Mouse (Mus musculus): ENCODE results near the gene Fignl1. TPM values are rescaled to one million over a fixed set of nuclear protein-coding genes. Genes with fewer than 3 reads are reported as not detected.
A peak's percentile ranks its signal among the peaks of the same experiment; 100 is the strongest.

The Fignl1 gene
- polyA plus RNA-seq, 1 experiment, result 0.58 TPM

DNA sequence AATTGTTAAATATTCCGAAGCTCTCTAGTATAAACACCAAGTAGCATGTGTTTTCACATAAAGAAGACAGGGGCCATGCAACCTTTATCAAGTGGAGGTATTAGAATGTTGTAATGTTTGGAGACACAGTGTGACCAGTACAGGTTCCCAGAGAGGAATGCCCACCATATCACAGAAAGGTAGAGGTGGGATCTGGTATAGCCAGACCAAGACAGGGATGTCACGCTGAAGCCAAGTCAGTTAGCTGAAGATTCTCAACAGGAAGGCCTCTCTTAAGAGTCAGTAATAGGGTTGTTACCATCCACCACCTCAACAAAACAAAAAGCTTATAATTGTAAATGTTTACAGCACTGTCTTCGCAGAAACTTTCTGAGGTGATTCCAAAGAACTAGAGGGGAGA, 38.1 kb downstream of the Fignl1 start:
- DNase-seq (ENCODE audit: extremely low spot score in 1 of 2, low spot score in 1 of 2), result no peak

DNA sequence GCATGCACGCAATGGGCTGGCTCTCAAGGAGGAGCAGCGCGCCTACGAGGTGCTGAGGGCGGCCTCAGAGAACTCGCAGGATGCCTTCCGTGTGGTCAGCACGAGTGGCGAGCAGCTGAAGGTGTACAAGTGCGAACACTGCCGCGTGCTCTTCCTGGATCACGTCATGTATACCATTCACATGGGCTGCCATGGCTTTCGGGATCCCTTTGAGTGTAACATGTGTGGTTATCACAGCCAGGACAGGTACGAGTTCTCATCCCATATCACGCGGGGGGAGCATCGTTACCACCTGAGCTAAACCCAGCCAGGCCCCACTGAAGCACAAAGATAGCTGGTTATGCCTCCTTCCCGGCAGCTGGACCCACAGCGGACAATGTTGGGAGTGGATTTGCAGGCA, 39.5 kb downstream of the Fignl1 start:
- no peak for DNase-seq (ENCODE audit: extremely low spot score in 1 of 2, low spot score in 1 of 2)

DNA sequence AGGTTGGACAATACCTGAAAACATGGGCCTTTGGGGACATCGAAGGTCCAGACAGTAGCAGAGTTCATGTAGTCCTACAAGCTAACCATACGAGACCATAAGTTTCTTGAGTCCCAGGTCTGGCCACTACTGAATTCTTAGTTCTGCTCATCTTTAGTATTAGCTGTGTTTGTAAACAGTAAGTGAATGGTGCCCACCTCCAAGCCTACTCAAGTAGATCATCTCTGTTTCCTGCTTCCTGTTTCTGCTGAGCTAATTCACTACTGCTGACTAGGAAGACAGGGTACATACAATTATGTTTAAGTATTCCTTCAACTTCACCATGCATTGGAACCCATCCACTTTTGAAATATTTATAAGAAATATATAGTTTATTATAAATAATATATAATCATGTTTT, 40.7 kb downstream of the Fignl1 start:
- DNase-seq (ENCODE audit: extremely low spot score in 1 of 2, low spot score in 1 of 2), result no peak

DNA sequence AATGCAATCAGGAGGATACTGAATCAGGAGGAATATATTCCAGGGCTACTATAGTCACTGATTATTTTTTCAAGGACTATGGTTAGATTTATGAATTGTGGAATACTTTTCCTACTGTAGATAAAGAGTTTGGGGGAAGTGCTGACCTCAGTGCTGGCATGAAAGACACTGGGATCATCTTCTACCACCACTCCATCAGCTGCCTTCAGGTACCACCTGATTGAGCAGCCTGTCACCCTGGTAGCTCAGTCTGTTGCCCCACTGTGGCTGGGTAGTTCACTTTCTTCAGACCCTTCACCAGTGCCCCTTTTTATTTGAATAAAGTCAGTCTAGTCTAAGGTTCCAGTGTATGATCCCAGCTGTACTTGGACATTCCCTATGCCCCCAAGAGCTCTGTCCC, 42.0 kb downstream of the Fignl1 start:
- DNase-seq (ENCODE audit: extremely low spot score in 1 of 2, low spot score in 1 of 2), result no peak

DNA sequence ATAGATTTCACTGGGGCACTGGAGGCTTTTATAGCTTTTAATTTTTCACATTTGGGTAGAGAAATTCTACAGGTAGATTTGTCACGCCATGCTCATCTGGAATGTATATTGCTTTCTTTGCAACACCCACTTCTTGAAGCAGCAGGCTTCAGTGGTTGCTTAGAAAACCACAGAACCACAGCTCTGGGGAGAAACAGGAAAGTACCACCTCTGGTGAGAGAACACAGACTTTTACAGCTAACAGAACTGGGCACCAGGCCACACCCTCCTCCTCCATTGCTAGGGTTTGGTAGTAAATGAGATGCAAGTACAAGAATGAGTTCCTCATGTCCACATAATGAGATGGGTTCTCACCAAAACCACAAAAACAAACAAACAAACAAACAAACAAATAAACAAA, 42.7 kb downstream of the Fignl1 start:
- peak in 1 of 2 experiments; percentile 9 for DNase-seq (ENCODE audit: extremely low spot score in 1 of 2, low spot score in 1 of 2)

DNA sequence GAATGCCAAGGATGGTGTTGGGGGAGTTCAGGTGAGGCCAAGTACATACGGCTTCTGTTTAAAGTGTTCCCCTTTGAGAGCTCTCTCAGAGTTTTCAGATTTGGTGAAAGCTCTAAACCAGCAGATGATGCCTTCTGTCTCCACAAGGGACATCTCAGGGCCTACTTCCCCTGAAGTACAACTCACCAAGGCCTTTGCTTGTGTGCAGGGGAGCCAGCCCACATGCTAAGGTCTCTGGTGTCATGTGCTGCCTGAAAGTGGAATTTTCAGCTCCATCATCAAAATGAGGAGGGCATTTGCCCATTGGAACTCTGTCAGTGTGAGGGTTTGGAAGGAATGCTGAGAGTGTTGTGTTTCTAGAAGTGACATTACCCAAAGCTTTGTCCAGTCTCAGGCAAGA, 43.3 kb downstream of the Fignl1 start:
- DNase-seq (ENCODE audit: extremely low spot score in 1 of 2, low spot score in 1 of 2), result no peak

DNA sequence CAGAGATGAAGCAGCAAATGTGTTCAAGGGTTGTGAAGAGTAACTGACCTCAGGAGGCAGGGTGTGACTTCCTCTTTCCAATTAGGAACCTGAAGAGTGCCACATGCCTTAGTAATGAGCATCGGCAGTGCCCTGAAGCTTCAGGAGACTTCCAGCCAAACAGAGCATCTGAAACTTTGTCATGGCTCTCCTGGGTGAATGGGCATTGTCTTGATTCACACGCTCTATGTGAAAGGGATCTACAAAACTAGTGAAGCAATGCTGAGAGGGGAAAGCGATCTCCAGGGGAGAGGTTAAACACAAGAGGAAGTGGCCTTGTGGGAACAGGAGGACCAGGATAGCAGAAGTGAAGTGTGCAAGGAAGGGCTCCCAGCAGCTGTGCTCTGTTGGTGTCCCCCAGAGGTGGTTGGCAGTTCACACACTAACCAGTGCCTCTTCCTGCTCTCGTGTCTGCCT, 45.5 kb downstream of the Fignl1 start:
- DNase-seq (ENCODE audit: extremely low spot score in 1 of 2, low spot score in 1 of 2), result no peak

DNA sequence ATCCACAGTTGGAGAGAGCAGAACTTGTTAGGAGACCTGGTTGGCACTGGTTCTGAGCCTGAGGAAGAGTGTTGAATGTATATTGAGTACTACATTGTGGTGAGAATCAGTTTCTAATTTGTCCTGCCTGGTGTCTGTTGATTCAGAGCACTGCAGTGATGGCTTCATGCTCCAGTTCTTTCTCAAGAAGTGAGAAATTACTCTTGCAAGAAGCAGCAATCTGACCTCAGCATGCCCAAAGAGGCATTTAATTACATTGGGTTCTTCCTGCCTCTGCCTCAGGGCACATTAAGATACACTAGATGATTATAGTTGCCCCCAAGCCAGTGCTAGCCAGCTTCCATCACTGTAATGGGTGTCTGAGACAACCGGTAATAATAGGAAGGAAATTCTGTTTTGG, 49.9 kb downstream of the Fignl1 start:
- no peak for DNase-seq (ENCODE audit: extremely low spot score in 1 of 2, low spot score in 1 of 2)

DNA sequence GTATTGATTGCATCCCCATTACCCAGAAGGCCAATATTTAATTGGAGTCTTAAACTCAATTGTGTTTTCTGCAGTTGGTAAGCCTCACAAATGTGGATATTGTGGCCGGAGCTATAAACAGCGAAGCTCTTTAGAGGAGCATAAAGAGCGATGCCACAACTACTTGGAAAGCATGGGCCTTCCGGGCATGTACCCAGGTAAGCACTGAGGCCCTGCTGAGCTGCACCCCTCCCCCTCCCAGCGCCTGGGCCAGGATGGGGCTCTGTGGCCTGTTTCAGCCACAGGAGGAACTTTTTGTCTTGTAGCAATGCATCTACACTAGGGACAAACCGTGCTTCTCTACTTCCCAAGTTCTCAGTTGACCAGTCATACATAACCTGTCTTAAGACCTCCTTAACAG, 50.6 kb downstream of the Fignl1 start:
- no peak for DNase-seq (ENCODE audit: extremely low spot score in 1 of 2, low spot score in 1 of 2)

DNA sequence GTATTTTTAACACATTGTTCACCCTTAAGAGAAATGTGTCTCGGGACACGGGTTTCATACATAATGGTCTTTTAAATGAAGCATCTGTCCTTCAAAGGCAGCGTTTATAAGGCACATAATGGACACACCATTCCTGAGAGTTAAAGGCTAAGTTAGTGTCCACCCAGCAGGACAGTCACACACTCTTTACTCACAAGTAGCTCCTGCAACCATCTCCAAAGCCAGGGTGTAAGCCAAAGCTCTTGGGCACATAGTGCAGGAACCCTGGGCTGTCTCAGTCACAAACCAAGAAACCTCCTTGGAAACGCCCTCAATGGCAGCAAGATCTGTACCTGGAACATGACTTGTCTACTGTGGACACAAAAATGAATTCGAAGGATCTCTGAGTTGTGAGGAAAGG, 55.9 kb downstream of the Fignl1 start:
- DNase-seq (ENCODE audit: extremely low spot score in 1 of 2, low spot score in 1 of 2), result no peak

DNA sequence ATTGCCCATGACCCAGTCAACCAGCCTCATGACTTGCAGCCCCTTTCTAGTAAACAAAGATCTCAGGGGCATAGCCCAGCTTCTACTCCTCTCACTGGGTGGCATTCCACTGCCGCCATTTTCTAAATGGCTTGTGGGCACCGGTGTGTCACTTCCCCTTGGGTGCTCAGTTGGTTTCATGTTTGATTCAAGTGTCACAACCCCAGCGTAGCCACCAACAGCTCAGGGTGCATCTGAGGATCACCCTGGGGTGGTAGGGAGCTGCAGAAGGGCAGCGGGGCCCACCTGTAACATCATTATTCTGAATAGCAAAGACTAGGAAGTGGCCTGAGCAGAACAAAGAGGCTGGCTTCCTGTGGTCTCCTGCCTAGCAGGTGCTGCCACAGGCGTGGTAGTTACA, 57.7 kb downstream of the Fignl1 start:
- no peak for DNase-seq (ENCODE audit: extremely low spot score in 1 of 2, low spot score in 1 of 2)

DNA sequence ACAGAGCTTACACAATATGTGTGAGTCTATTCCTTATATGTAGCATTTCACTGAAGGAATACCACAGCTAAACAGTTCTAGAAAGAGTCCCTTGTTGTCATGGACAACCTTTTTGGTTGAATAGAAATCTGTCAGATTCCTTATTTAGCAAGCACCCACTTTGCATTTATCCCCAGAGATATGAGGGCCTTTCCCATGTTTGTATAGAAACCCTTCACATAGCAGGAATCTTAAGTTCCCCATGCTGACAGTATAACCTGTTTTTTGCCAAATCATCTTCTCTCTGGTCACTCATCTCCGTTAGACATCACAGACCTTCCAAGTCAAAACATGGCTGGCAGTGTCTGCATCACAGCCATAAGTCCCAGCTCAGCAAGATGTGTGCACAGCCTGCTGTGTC, 64.5 kb downstream of the Fignl1 start:
- no peak for DNase-seq (ENCODE audit: extremely low spot score in 1 of 2, low spot score in 1 of 2)

DNA sequence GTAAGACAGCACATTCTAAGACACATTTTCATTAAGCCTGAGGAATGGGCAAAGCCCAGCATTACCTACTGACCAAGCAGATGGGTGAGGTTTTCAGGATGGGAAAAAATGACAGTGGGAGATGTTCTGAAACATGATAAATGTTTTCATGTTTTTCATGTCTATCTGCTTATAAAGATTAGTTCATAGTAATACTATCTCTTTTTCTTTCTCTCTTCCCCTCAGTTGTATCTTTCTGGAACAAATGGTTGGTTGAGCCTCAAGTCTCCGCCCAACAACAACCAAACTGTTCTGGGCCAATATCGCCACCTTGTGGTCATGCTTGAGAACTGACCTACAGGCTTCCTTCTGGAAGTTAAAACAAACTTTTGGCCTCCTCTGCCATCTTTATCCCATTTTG, 66.1 kb downstream of the Fignl1 start:
- no peak for DNase-seq (ENCODE audit: extremely low spot score in 1 of 2, low spot score in 1 of 2)

DNA sequence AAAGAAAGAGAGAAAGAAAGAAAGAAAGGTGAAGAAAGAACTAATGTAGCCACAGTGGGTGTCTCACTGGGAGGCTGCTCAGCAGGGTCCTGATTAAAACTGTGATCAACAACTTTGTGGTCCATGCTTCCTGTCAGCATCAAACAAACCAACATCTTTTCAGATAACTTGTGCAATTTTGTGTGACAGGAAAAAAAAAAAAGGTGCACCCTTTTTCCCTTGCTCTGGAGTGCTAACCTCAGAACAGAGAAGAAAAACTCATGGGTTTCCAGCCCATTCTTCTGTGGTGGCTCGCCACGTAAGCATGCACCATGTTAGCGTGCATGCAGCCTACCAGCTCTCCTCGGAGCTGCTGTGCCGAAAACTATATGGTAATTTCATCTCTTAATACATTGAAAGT, 67.2 kb downstream of the Fignl1 start:
- no peak for DNase-seq (ENCODE audit: extremely low spot score in 1 of 2, low spot score in 1 of 2)

DNA sequence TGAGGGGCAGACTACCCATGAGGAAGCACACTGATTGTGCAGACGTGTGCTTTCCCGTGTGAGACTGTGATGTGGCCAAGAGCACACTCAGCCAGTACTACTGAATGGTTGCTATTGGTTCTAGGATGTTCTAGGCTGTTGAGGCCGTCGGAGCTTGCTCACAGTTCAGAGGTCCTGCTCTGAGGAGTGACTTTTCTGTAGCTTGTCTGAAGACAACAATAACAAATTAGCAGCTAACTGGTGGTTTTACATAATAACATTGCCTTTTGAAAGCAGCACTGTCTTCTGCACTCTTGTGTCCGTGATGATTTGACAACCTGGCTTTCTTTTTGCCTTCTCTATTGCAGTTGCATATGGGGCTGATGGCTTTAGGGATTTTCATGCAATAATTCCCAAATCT, 68.2 kb downstream of the Fignl1 start:
- no peak for DNase-seq (ENCODE audit: extremely low spot score in 1 of 2, low spot score in 1 of 2)

DNA sequence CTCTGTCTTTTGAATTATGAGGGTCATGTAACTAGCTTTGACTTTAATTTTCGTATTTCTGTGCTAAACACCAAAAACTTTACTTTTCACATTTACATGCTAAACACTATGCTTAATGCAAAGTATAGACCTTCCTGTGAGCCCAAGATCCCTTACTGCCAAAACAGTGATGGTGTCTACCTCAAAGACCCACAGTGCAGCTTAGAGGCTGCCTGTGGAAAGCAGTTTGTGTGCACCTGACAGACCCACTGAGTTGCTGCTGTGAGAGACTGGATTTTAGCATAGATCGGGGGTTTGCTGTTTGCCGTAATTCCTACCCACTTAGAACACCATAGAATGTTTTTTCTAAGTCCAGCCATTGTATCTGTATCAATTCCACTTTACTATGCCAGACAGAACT, 69.7 kb downstream of the Fignl1 start:
- DNase-seq (ENCODE audit: extremely low spot score in 1 of 2, low spot score in 1 of 2), result no peak

DNA sequence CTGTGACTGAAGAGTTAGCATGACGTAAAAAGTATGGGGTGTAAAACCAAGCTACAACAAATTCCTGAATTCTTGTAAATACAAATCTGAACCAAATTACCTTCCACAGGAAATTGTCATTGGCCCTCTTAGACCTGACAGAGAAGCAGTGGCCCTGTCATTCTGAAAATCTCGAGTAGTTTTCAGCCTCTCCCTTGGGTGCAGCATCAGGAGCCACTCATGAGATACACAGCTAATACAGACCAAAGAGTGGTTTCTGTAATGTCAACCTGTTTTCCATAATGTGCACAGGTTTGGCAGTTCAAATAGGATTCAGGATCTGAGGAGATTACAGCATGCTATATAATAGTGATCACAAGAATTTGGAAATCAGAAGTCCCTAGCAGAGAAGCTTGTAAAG, 71.2 kb downstream of the Fignl1 start:
- no peak for DNase-seq (ENCODE audit: extremely low spot score in 1 of 2, low spot score in 1 of 2)

Other genes with a start within 250 kb of the Fignl1 start
- gene 4930512M02Rik, start 181.1 kb downstream of the Fignl1 start, polyA plus RNA-seq (2012; rRNA removed), result not detected in 2 replicates
- 3.0 and 3.1 TPM in 2 replicates for gene Ikzf1, start 124.0 kb downstream of the Fignl1 start, polyA plus RNA-seq (2012; rRNA removed)
- 8.3 and 9.4 TPM in 2 replicates for gene Ddc, start 89.2 kb upstream of the Fignl1 start, polyA plus RNA-seq (2012; rRNA removed)
- gene Grb10, start 229.7 kb upstream of the Fignl1 start, polyA plus RNA-seq (2012; rRNA removed), result 32.4 and 35.6 TPM in 2 replicates